Mouse (Mus musculus): ENCODE measurements around the gene Hipk2.
A peak's percentile ranks its signal among the peaks of the same experiment; 100 is the strongest.

Hipk2 gene

GRCm38 (mm10) chr6:38902820-38903439, 27.0 kb upstream of the Hipk2 start:
- DNase-seq (ENCODE audit: inconsistent age in 2 of 2, low spot score in 1 of 2), result no peak

GRCm38 (mm10) chr6:38901636-38902035, 25.7 kb upstream of the Hipk2 start:
- peak in 1 of 2 experiments; percentile 48 for DNase-seq (ENCODE audit: inconsistent age in 2 of 2, low spot score in 1 of 2)

- peak in 1 of 2 experiments; percentile 27 for DNase-seq (ENCODE audit: inconsistent age in 2 of 2, low spot score in 1 of 2)
These were observed 25.2 kb upstream of the Hipk2 start for GRCm38 (mm10) chr6:38901152-38901551.

- DNase-seq (ENCODE audit: inconsistent age in 2 of 2, low spot score in 1 of 2), result peak in 1 of 2 experiments; percentile 22
These were observed 24.6 kb upstream of the Hipk2 start for GRCm38 (mm10) chr6:38900479-38901126.

- DNase-seq (ENCODE audit: inconsistent age in 2 of 2, low spot score in 1 of 2), result no peak
These were observed 24.1 kb upstream of the Hipk2 start for GRCm38 (mm10) chr6:38900073-38900472.

GRCm38 (mm10) chr6:38893615-38894014, 17.6 kb upstream of the Hipk2 start:
- no peak for DNase-seq (ENCODE audit: inconsistent age in 2 of 2, low spot score in 1 of 2)

- no peak for DNase-seq (ENCODE audit: inconsistent age in 2 of 2, low spot score in 1 of 2)
These were observed 16.1 kb upstream of the Hipk2 start for GRCm38 (mm10) chr6:38892017-38892416.

GRCm38 (mm10) chr6:38889156-38889555, 13.2 kb upstream of the Hipk2 start:
- DNase-seq (ENCODE audit: inconsistent age in 2 of 2, low spot score in 1 of 2), result no peak

GRCm38 (mm10) chr6:38887436-38887835, 11.5 kb upstream of the Hipk2 start:
- DNase-seq (ENCODE audit: inconsistent age in 2 of 2, low spot score in 1 of 2), result no peak

GRCm38 (mm10) chr6:38885132-38885531, 9.2 kb upstream of the Hipk2 start:
- no peak for DNase-seq (ENCODE audit: inconsistent age in 2 of 2, low spot score in 1 of 2)

GRCm38 (mm10) chr6:38884482-38884881, 8.5 kb upstream of the Hipk2 start:
- DNase-seq (ENCODE audit: inconsistent age in 2 of 2, low spot score in 1 of 2), result no peak

- no peak for DNase-seq (ENCODE audit: inconsistent age in 2 of 2, low spot score in 1 of 2)
These were observed 6.8 kb upstream of the Hipk2 start for GRCm38 (mm10) chr6:38882728-38883171.

- peak in 1 of 2 experiments; percentile 20 for DNase-seq (ENCODE audit: inconsistent age in 2 of 2, low spot score in 1 of 2)
These were observed 6.0 kb upstream of the Hipk2 start for GRCm38 (mm10) chr6:38881975-38882374.

GRCm38 (mm10) chr6:38881468-38881867, 5.5 kb upstream of the Hipk2 start:
- DNase-seq (ENCODE audit: inconsistent age in 2 of 2, low spot score in 1 of 2), result peak in 1 of 2 experiments; percentile 30

GRCm38 (mm10) chr6:38877674-38878073, 1.7 kb upstream of the Hipk2 start:
- DNase-seq (ENCODE audit: inconsistent age in 2 of 2, low spot score in 1 of 2), result peak in 1 of 2 experiments; percentile 26

- peak; percentile 67 to 86 for DNase-seq (ENCODE audit: inconsistent age in 2 of 2, low spot score in 1 of 2)
These were observed 501 bp downstream of the Hipk2 start, which contains the start of gene Tbxas1 for GRCm38 (mm10) chr6:38875258-38876070. Gene Tbxas1 (plus strand): TSS chr6:38875404.

- DNase-seq (ENCODE audit: inconsistent age in 2 of 2, low spot score in 1 of 2), result peak in 1 of 2 experiments; percentile 81
These were observed 1.3 kb downstream of the Hipk2 start for GRCm38 (mm10) chr6:38874565-38875257.

- peak; percentile 61 to 93 for DNase-seq (ENCODE audit: inconsistent age in 2 of 2, low spot score in 1 of 2)
These were observed 1.9 kb downstream of the Hipk2 start for GRCm38 (mm10) chr6:38874035-38874434.

- DNase-seq (ENCODE audit: inconsistent age in 2 of 2, low spot score in 1 of 2), result peak; percentile 77 to 91
These were observed 2.6 kb downstream of the Hipk2 start for GRCm38 (mm10) chr6:38873316-38873715.

- peak in 1 of 2 experiments; percentile 40 for DNase-seq (ENCODE audit: inconsistent age in 2 of 2, low spot score in 1 of 2)
These were observed 4.9 kb downstream of the Hipk2 start for GRCm38 (mm10) chr6:38871051-38871450.

- no peak for DNase-seq (ENCODE audit: inconsistent age in 2 of 2, low spot score in 1 of 2)
These were observed 5.9 kb downstream of the Hipk2 start for GRCm38 (mm10) chr6:38870070-38870469.

Data from adrenal gland, adult (tissue).